Mouse (Mus musculus) cerebellum, adult 18-20 months (tissue): Measurements from ENCODE around the gene Klhl3.

Experiments
- DNase-seq, 2 experiments: peaks; one replicate each; pipeline ENCODE4 v3.0.0; 2021

Gene Klhl3

GRCm38 (mm10) chr13:58017298-58017697 is 96.1 kb downstream of the Klhl3 start:
- no peak for DNase-seq

GRCm38 (mm10) chr13:58012067-58012925 is 101.1 kb downstream of the Klhl3 start:
- DNase-seq = peak; percentile 79 to 82

GRCm38 (mm10) chr13:58011526-58011925 is 101.9 kb downstream of the Klhl3 start:
- peak; percentile 75 to 80 for DNase-seq

GRCm38 (mm10) chr13:58010416-58010815 is 103.0 kb downstream of the Klhl3 start:
- DNase-seq = peak in 1 of 2 experiments; percentile 49

DNA sequence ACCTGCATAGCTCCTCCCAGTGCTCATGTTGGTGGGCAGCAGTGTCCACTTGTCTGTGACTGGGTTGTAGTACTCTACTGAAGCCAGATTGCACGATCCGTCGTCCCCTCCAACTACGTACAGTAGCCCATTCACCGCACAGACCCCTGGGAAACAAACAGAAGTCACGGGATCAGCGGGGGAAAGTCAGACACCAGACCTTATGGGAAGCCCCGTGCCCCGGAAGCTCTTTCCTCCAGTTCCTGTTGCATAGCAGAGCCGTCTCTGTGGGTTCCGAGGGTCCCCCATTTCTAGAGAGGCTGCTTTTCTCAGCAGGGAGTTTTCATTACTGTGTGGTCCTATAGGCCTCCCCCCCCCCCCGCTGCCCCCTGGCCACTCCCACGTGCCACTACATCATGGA is 104.1 kb downstream of the Klhl3 start:
- DNase-seq = no peak

GRCm38 (mm10) chr13:58008038-58008364 is 105.4 kb downstream of the Klhl3 start:
- DNase-seq = no peak

- no peak for DNase-seq
Observed at GRCm38 (mm10) chr13:58007256-58008037, 105.9 kb downstream of the Klhl3 start.

DNA sequence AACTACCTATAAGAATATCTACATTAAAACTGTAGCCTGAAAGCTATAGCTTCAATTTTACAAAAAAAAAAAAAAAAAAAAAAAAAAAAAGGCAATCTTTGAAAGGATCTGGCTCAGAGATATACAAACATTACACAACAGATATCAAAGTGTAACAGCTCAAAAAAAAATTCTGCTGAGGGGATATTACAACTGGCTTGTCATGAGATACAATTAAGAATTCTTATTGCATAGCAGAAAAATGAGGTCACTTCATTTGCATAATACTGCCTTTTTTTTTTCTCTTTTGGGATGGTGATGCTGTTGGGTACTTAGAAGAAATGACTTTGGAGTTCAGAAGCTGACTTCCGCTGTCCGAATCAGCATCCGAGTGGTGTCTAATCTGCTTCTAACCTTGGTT is 111.6 kb downstream of the Klhl3 start:
- DNase-seq = no peak

DNA sequence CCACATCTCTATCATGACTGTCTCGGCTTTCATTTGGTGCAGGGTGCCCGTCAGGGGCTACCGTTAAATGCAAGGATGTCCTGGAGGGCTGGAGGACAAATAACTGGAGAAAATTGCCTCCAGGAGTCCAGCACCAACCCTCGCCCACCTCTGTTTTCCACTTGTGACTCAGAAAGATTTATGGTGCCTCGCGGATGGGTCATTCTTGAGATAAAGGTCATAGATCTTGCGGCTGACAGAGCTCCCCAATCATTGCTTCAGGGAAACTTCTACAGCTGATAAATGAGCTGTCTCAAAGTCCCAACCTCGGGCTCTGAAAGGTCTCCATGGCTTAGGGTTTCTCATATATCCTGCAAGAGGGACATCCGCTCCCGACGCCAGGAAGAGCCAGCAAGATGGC is 116.9 kb downstream of the Klhl3 start:
- DNase-seq = no peak

- DNase-seq = no peak
Observed at GRCm38 (mm10) chr13:57995864-57996263, 117.5 kb downstream of the Klhl3 start.

GRCm38 (mm10) chr13:57984637-57985036 is 128.8 kb downstream of the Klhl3 start:
- DNase-seq = no peak

DNA sequence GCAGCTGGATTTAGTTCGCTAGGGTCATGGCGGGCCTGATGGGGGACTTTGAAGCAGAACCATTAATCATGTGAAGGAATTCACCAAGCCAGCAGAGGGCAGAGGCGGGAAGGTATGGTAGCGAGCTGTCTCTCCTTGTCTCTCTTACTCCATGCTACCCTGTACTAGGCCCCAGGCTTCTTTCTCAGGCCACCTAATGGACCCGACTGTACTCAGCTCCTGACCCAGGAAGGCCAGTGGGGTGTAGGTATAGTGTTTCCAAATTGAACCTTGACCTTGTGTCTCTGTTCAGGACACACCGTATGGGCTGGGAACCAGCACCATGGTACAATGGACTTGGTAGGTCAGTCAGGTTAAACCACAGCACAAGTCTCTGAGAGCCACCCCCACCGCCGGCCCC is 129.2 kb downstream of the Klhl3 start:
- DNase-seq = peak; percentile 23 to 30

GRCm38 (mm10) chr13:57983330-57983729 is 130.1 kb downstream of the Klhl3 start:
- DNase-seq = peak; percentile 57 to 62

GRCm38 (mm10) chr13:57982904-57983303 is 130.5 kb downstream of the Klhl3 start:
- peak; percentile 76 to 80 for DNase-seq

DNA sequence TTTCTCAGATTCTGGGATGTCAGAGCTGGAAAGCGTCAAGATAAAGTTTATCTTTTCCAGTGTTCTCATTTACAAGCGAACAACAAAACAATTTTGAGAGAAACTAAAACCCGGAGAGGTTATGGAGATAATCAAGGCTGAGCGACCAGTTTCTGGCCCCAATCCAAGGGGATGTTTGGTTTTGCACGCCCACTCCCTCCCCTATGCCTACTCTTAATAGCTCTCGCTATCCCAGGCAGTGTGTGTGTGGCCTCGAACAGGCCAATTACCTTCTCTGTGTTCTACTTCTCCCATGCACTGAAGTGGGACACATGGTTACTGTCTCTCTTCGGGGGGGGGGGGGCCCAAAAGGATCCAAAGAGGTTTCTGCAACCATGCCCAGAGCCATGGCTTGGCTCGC is 132.7 kb downstream of the Klhl3 start:
- DNase-seq = peak in 1 of 2 experiments; percentile 1

DNA sequence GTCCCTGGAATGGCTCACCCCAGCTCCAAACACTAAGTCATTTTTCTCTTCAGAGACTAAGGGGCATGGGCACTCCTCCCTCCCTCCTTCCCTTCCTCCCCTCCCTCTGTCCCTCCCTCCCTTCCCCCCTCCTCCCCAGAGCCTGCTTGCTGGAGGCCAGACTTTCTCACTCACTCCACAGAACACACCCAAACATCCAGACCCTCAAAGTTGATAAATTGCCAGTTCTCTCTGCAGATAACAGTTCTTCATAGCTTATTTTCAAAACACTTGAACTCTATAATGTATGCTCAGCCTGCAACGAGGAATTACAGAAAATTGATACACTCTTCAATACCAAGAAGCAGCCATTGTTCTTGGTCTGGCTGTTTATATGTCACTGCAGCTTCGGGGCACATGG is 133.3 kb downstream of the Klhl3 start:
- DNase-seq = no peak

DNA sequence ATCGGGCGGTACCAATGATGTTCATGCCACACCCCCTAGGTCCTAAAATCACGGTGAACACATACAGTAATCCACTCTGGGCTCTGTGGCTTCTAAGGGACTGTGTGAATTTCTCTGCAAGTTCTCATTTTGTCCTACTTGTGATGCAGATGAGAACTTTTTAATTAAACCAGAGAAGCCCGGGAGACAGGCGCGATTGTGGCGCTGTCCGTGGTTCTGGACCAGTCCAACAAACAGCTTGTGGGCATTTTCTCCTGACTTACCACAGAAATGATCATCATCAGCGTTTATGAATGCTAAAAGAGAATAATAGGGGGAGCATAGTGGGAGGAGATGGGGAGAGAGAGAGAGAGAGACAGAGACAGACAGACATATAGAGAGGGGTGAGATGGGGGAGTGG is 134.5 kb downstream of the Klhl3 start:
- no peak for DNase-seq

DNA sequence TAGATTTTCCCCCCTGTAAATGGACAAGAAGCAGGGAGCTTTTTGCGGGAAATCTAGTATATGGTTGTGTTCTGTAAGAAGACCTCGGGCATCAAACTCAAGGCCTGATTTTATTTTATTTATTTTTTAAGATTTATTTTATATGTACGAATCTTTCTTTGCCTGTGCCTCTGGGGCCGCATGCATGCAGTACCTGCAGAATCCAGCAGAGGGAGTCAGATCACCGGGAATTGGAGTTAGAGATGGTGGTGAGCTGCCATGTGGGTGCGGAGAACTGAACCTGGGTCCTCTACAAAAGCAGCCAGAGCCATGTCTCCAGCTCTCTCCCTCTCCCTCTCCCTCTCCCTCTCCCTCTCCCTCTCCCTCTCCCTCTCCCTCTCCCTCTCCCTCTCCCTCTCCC is 135.7 kb downstream of the Klhl3 start:
- DNase-seq = peak in 1 of 2 experiments; percentile 2

DNA sequence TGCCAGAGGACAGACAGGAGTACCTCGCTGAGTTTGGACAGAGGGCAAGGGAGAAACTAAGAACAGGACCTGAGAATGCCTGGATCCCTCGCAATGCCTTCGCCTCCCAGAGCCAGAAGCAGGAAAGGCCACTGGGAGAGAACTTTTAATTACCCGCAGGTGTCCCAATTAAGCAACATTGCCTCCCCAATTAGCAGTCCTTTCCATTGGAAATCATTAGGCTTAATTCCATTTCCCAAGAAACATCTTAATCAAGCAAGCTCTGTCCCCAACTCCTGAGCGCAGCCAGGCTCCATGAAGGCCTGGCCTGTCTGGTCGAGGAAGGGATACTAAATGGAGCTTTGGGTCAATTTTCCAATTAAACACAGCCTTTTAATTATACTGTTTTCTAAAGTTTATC is 147.7 kb downstream of the Klhl3 start:
- DNase-seq = no peak

- DNase-seq = no peak
Observed at GRCm38 (mm10) chr13:57960254-57960653, 153.1 kb downstream of the Klhl3 start.

GRCm38 (mm10) chr13:57959806-57960205 is 153.6 kb downstream of the Klhl3 start:
- peak; percentile 56 to 69 for DNase-seq
